Mouse (Mus musculus) c-Kit-positive CD71-positive TER-119-negative erythroid progenitor cells, embryonic 14.5 days (primary cell): Measurements from ENCODE around the gene Ccdc158.
A peak's percentile ranks its signal among the peaks of the same experiment; 100 is the strongest.

Experiments
- DNase-seq: peaks from one replicate; pipeline ENCODE4 v3.0.0-alpha.2; 2013; ENCODE audit warnings: low read depth

Ccdc158 gene

GRCm38 (mm10) chr5:92602691-92603690 lies 72.1 kb downstream of the Ccdc158 start, which contains the start of gene Stbd1:
Gene Stbd1 (plus strand): TSS chr5:92603041.
- peak; percentile 10 for DNase-seq

GRCm38 (mm10) chr5:92599030-92599429 lies 76.0 kb downstream of the Ccdc158 start:
- DNase-seq = no peak

GRCm38 (mm10) chr5:92596865-92597264 lies 78.2 kb downstream of the Ccdc158 start:
- no peak for DNase-seq

GRCm38 (mm10) chr5:92595026-92595425 lies 80.0 kb downstream of the Ccdc158 start:
- no peak for DNase-seq

GRCm38 (mm10) chr5:92585932-92586331 lies 89.1 kb downstream of the Ccdc158 start:
- DNase-seq = no peak

- DNase-seq = no peak
Measured at GRCm38 (mm10) chr5:92579559-92579958, 95.5 kb downstream of the Ccdc158 start.

GRCm38 (mm10) chr5:92571232-92571631 lies 103.8 kb downstream of the Ccdc158 start:
- DNase-seq = no peak

- no peak for DNase-seq
Measured at GRCm38 (mm10) chr5:92562002-92562401, 113.1 kb downstream of the Ccdc158 start.

GRCm38 (mm10) chr5:92560201-92560600 lies 114.9 kb downstream of the Ccdc158 start:
- DNase-seq = no peak
